Mouse (Mus musculus) intestine, postnatal 0 days (tissue): ENCODE data around the gene Map3k20. TPM values are rescaled to one million over a fixed set of nuclear protein-coding genes. Genes with fewer than 3 reads are reported as not detected.

Experiments
- ATAC-seq: fragments of 200-750 bp; cut with Nextera tagmentation; 2 replicates; pipeline ENCODE4 v1.8.0; 2017; ENCODE audit warnings: mild to moderate bottlenecking, moderate TSS enrichment, moderate library complexity
- H3K27ac ChIP-seq: fragments of 300-500 bp; sonication (generic); 2 replicates; pipeline ENCODE4 v1.5.1; 2014; ENCODE audit warnings: mild to moderate bottlenecking, low read depth, low read length, moderate library complexity
- H3K27me3 ChIP-seq: fragments of 300-500 bp; sonication (generic); replicated peaks from 2 replicates; pipeline ENCODE4 v1.6.1; 2014; ENCODE audit warnings: low read length, mixed read lengths; ENCODE audit not compliant: control insufficient read depth, insufficient read depth
- H3K36me3 ChIP-seq: fragments of 300-500 bp; sonication (generic); 2 replicates; pipeline ENCODE4 v1.6.1; 2014; ENCODE audit warnings: mild to moderate bottlenecking, moderate library complexity; ENCODE audit not compliant: control insufficient read depth, insufficient read depth
- H3K4me1 ChIP-seq: fragments of 300-500 bp; sonication (generic); replicated peaks from 2 replicates; pipeline ENCODE4 v1.6.1; 2014; ENCODE audit warnings: antibody characterized with exemption, low read length, mixed read lengths; ENCODE audit not compliant: control insufficient read depth, insufficient read depth
- H3K4me2 ChIP-seq: fragments of 300-500 bp; sonication (generic); replicated peaks from 2 replicates; pipeline ENCODE4 v1.6.1; 2014; ENCODE audit warnings: low read depth, mild to moderate bottlenecking, moderate library complexity
- H3K4me3 ChIP-seq: fragments of 300-500 bp; sonication (generic); 2 replicates; pipeline ENCODE4 v1.5.1; 2014; ENCODE audit warnings: low read depth, low read length
- H3K9ac ChIP-seq: fragments of 300-500 bp; sonication (generic); 2 replicates; pipeline ENCODE4 v1.6.1; 2014; ENCODE audit warnings: mild to moderate bottlenecking, low read depth, low read length
- H3K9me3 ChIP-seq: fragments of 300-500 bp; sonication (generic); 2 replicates; pipeline ENCODE4 v1.6.1; 2016; ENCODE audit warnings: mixed run types; ENCODE audit not compliant: control insufficient read depth
- CTCF ChIP-seq: sonication (generic); IDR thresholded peaks from 2 replicates; pipeline ENCODE4 v1.5.1; 2016; ENCODE audit warnings: low read depth, mild to moderate bottlenecking, control low read depth, antibody characterized with exemption, moderate library complexity
- WGBS: fragments of 180-500 bp; shearing (Covaris S2); extraction: QIAGEN DNeasy Blood & Tissue Kit; methylation state at CpG from one replicate; pipeline ENCODE4 v1.1.7; 2014; 5-methylcytosine and 5-hydroxymethylcytosine counted together
- polyA plus RNA-seq: library from polyadenylated mRNA; unstranded; fragments of >200 nt; fragmentation: Nextera tagmentation; extraction: Ambion mirVana; gene quantifications from 2 replicates; pipeline ENCODE4 v1.2.1, GENCODE M21; 2015

The Map3k20 gene
- polyA plus RNA-seq, 1 experiment from 2014 or later, result 9.0 TPM

DNA sequence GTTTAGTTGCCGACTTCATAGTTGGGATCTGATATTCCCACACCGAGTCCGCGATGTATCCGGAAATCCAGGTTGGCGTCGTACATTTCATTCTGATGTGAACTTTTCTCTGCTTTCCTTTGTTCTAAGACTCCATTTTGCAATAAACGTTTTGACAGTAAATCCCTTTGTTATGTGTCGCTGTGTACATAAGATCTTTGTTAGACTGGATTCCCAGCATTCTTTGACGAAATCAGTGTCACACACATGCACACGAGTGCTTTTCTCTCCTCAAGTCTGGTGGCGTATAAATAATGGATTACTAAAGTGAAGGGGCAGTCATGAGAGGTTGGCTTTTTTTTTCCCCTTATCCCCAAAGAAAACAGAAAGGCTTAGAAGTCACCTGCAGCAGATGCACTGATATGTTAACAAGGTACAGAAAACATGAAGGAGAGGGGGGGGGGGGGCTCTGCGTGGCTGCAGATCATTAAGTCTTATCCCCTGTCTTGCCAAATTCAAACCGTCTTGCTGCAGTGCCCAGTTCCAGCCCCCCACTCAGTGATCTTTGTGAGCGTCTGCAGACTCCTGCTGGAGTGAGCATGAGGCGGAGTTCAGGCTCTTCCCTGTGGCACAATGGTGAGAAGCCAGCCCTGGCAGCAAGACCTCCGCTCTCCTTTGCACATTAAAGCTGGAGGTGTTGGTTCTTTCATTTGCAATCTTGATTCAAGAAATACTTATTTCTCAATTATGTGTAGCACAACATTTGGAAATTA lies 122.1 kb downstream of the Map3k20 start:
- TF ChIP-seq CTCF, result no peak
- 76% methylated on average over 17 of the region's 17 CpGs for WGBS

DNA sequence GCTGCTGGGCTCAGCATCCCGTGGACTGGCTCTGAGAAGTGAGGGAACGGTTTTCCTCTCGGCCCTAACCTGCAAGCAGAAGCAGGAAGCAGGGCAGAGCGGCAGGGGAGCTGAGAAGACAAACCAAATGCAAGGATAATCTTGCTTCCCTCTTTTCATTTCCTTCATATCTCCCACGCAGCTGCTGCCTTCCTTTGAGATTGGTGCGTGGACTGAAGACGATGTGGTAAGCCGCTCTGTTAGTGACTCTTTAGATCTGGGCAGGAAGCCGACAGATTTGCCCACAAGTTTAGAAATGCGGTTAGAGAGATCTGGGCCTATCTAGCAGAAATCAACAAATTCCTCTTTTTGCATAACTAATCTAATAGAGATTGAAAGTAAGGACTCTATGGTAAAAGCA lies 124.5 kb downstream of the Map3k20 start:
- no peak for TF ChIP-seq CTCF
- Histone ChIP-seq H3K9me3 (no peaks in the 10 kb centered on the region), H3K9ac (no peak overlapping the region), H3K4me1 (no peaks in the 10 kb centered on the region), H3K27ac (no peak overlapping the region), H3K4me3 (no peak overlapping the region), H3K36me3 (peaks cover 10% of the 10 kb centered on the region; the same call in 1 of the 2 replicates), H3K27me3 (no peaks in the 10 kb centered on the region), H3K4me2 (no peak overlapping the region)
- no peak for ATAC-seq
- WGBS, result 87% methylated on average over 10 of the region's 10 CpGs

More for the DNA sequence above, 122.1 kb downstream of the Map3k20 start:
- no peaks in the 10 kb centered on the region for H3K9me3 ChIP-seq
- H3K27me3 ChIP-seq, result no peaks in the 10 kb centered on the region
- no peak overlapping the region for H3K9ac ChIP-seq
- no peaks in the 10 kb centered on the region for H3K4me1 ChIP-seq
- no peak for ATAC-seq
- H3K27ac ChIP-seq, result no peak overlapping the region
- H3K36me3 ChIP-seq, result peaks cover 4% of the 10 kb centered on the region; the same call in 1 of the 2 replicates
- no peak overlapping the region for H3K4me2 ChIP-seq
- no peak overlapping the region for H3K4me3 ChIP-seq

DNA sequence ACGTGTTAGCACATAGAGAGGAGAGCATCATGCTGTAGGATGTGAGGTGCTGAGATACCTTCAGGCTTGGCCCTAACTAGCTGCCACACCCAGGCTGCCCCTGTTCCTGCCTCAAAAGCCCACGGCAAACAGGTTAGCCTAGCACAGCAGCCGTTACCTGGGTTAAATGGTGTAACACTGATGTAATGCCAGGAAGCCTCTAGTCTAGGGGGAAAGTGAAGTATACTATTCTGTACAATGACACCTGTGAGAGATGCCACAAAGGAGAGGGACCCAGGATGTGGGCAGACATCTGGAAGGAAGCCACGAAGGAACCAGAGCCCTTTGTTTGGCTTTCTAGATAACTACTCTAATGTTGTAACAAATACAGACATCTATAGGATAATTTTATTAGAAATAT lies 126.8 kb downstream of the Map3k20 start:
- Histone ChIP-seq H3K27me3 (no peaks in the 10 kb centered on the region), H3K4me1 (no peaks in the 10 kb centered on the region), H3K9me3 (no peaks in the 10 kb centered on the region), H3K9ac (no peak overlapping the region), H3K27ac (no peak overlapping the region), H3K4me2 (no peak overlapping the region), H3K4me3 (no peak overlapping the region), H3K36me3 (peaks cover 10% of the 10 kb centered on the region; the same call in 1 of the 2 replicates)
- ATAC-seq, result no peak
- 91% methylated on average over 4 of the region's 4 CpGs for WGBS
- no peak for TF ChIP-seq CTCF

DNA sequence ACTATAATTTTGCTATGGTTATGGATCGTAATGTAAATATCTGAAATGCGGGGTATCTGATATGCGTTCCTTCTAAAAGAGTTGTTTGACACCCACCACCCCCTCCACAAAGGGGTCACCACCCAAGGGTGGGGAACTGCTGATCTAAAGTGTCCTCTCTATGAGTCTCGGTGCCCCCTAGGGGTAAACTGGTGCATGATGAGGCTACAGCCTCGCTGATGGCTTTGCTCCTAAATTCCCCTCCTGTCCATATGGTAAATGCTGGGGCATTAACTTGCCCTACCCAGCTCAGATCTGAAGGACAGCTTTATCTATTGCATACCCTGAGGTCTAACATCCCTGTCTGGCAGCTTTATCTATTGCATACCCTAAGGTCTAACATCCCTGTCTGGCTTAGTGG lies 130.0 kb downstream of the Map3k20 start:
- ATAC-seq, result no peak
- Histone ChIP-seq H3K4me1 (no peaks in the 10 kb centered on the region), H3K36me3 (peaks cover 20% of the 10 kb centered on the region), H3K9me3 (no peaks in the 10 kb centered on the region), H3K4me3 (no peak overlapping the region), H3K9ac (no peak overlapping the region), H3K4me2 (no peak overlapping the region), H3K27ac (no peak overlapping the region), H3K27me3 (no peaks in the 10 kb centered on the region)
- WGBS, result 82% methylated on average over 5 of the region's 5 CpGs
- TF ChIP-seq CTCF, result peak; percentile 50

DNA sequence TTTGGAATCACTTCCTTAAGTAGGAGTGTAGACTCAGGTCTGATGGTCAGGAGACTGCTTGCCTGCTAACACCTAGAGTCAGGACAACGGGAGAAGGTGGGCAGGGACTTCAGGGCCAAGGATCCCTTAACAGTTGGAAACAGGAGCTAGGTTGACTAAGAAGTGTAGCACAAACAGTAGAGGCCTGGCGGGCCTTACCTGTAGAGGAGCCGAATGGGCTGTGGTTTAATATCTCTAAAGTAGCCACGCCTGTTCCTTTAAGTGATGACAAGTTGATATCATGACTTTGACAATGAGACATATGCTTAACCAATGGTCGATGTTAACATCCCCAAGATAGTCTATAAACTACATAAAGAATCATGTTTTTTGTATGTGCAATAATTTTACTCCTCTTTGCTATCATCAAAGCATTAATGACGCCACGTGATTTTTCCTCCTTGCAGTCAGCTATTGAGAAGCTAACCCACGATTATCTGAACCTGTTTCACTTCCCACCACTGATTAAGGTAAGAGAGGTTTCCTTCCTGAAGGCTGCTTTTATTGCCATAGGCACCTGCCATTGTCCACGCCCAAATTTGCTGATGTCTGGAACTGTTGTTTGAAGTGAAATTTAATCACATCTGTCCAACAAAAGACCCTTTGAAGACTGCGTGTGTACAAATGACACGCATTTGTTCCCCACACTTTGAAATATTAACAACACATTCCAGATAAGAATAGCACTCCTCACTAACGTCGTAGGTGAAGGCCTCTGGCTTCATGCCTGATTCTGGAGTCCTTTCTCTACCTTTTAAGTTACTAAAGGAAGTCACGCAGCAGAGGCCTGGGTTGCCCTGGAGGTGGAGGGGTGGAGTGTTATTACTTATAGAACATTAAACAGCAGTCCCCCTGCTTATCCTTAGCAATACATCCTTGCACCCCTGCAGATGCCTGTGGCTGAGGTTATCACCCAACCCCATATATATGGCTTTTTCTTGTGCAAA lies 131.0 kb downstream of the Map3k20 start:
- ATAC-seq, result peak; percentile 92

DNA sequence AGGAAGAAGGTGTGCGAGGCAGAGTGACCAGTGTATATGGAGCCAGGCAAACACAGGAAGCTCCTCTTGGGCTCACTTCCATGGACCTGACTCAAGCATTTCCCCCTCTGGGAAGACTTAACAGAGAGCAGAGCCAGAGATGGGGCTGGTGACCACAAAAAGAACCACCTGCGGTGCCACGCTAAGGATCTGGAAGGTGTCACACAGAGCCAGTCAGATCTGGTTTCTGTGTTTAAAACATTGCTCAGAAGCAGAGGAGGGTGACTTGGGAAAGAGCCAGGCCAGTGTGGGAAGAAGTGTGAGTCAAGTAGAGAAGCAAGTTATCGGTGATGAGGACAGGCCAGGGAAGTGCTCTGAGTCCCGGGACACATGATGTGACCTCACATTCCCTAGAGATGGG lies 135.1 kb downstream of the Map3k20 start:
- Histone ChIP-seq H3K27me3 (no peaks in the 10 kb centered on the region), H3K36me3 (peaks cover 10% of the 10 kb centered on the region), H3K4me3 (no peak overlapping the region), H3K4me1 (no peaks in the 10 kb centered on the region), H3K9me3 (no peaks in the 10 kb centered on the region), H3K9ac (no peak overlapping the region), H3K27ac (no peak overlapping the region), H3K4me2 (no peak overlapping the region)
- TF ChIP-seq CTCF, result no peak
- no peak for ATAC-seq
- WGBS, result 75% methylated on average over 5 of the region's 5 CpGs

More for the DNA sequence above, 131.0 kb downstream of the Map3k20 start:
- Histone ChIP-seq H3K27me3 (no peaks in the 10 kb centered on the region), H3K9me3 (no peaks in the 10 kb centered on the region), H3K4me2 (no peak overlapping the region), H3K27ac (peak overlapping the region; percentile 21; the same call in 1 of the 2 replicates), H3K4me3 (no peak overlapping the region), H3K4me1 (no peaks in the 10 kb centered on the region), H3K36me3 (peaks cover 20% of the 10 kb centered on the region), H3K9ac (no peak overlapping the region)
- 34% methylated on average over 14 of the region's 14 CpGs for WGBS
- TF ChIP-seq CTCF, result no peak
